Mouse (Mus musculus) gastrocnemius, postnatal 4 days (tissue): ENCODE data around the gene Olfr231. TPM values are rescaled to one million over a fixed set of nuclear protein-coding genes. Genes with fewer than 3 reads are reported as not detected.

Experiments
- DNase-seq, 2 experiments: peaks; one replicate each; pipeline ENCODE4 v3.0.0; 2021 to 2022; ENCODE audit warnings: low spot score in 2 of 2, mixed read lengths in 2 of 2
- long read RNA-seq, 2 experiments: library from polyadenylated mRNA; stranded (forward); transcript quantifications; one replicate each; pipeline ENCODE4 v2.0.0; 2021
- total RNA-seq, 2 experiments: library from RNA; stranded (reverse); gene quantifications; 2 replicates each; pipeline ENCODE4 v1.2.3; 2021

The Olfr231 gene
- total RNA-seq: not detected
- long read RNA-seq, experiment 1: 0 reads
- long read RNA-seq, experiment 2: 0 reads

- no peak for DNase-seq
These were observed at the start of gene Olfr231 for GRCm38 (mm10) chr1:174121062-174121461. Olfr231 (minus strand) TSS chr1:174121162.

- no peak for DNase-seq
These were observed 48.1 kb upstream of the Olfr231 start for GRCm38 (mm10) chr1:174169024-174169423.

GRCm38 (mm10) chr1:174159095-174159494, 38.1 kb upstream of the Olfr231 start:
- no peak for DNase-seq

- no peak for DNase-seq
These were observed 37.5 kb upstream of the Olfr231 start for GRCm38 (mm10) chr1:174158512-174158911.

- no peak for DNase-seq
These were observed 36.7 kb upstream of the Olfr231 start for GRCm38 (mm10) chr1:174157622-174158021.

- DNase-seq: no peak
These were observed 34.4 kb upstream of the Olfr231 start, which contains the start of gene Olfr420 for GRCm38 (mm10) chr1:174155333-174155732. Olfr420 (plus strand) TSS chr1:174155633.

- no peak for DNase-seq
These were observed 28.3 kb upstream of the Olfr231 start for GRCm38 (mm10) chr1:174149289-174149688.

- DNase-seq: no peak
These were observed 25.7 kb upstream of the Olfr231 start for GRCm38 (mm10) chr1:174146696-174147095.

- no peak for DNase-seq
These were observed 20.4 kb upstream of the Olfr231 start for GRCm38 (mm10) chr1:174141384-174141783.

GRCm38 (mm10) chr1:174131999-174132398, 11.0 kb upstream of the Olfr231 start:
- DNase-seq: no peak

- DNase-seq: no peak
These were observed 10.3 kb upstream of the Olfr231 start, which contains the start of gene Olfr424 for GRCm38 (mm10) chr1:174131217-174131616. Olfr424 (plus strand) TSS chr1:174131517.

- DNase-seq: no peak
These were observed 17.2 kb downstream of the Olfr231 start for GRCm38 (mm10) chr1:174103735-174104134.

GRCm38 (mm10) chr1:174096591-174096990, 24.4 kb downstream of the Olfr231 start, which contains the start of gene Olfr427:
Olfr427 (plus strand) TSS chr1:174096891.
- no peak for DNase-seq

GRCm38 (mm10) chr1:174084031-174084430, 36.9 kb downstream of the Olfr231 start, which contains the start of gene Olfr429:
Olfr429 (plus strand) TSS chr1:174084331.
- DNase-seq: no peak

- DNase-seq: no peak
These were observed 54.7 kb downstream of the Olfr231 start, which contains the start of gene Olfr430 for GRCm38 (mm10) chr1:174066305-174066704. Olfr430 (plus strand) TSS chr1:174066605.

Other genes starting within 250 kb of the Olfr231 start
- 1 to 10 TPM; 1.0 to 1.4 TPM for gene Ifi211, start 208.1 kb downstream of the Olfr231 start, total RNA-seq
- 1 to 10 TPM; 6.1 to 7.1 TPM for gene Mndal, start 178.7 kb downstream of the Olfr231 start, total RNA-seq
- 1 to 10 TPM; 3.0 to 4.4 TPM for gene Ifi203, start 178.5 kb downstream of the Olfr231 start, total RNA-seq
- gene Ifi202b, start 138.4 kb downstream of the Olfr231 start, total RNA-seq: not detected
- 1 to 10 TPM; 1.3 to 1.7 TPM for gene Ifi205, start 89.4 kb downstream of the Olfr231 start, total RNA-seq
- gene Olfr433, start 80.5 kb downstream of the Olfr231 start, total RNA-seq: not detected
- not detected for gene Olfr432, start 72.0 kb downstream of the Olfr231 start, total RNA-seq
- not detected for gene Olfr430, start 54.6 kb downstream of the Olfr231 start, total RNA-seq
- gene Olfr429, start 36.8 kb downstream of the Olfr231 start, total RNA-seq: not detected
- not detected for gene Olfr427, start 24.3 kb downstream of the Olfr231 start, total RNA-seq
- gene Olfr424, start 10.4 kb upstream of the Olfr231 start, total RNA-seq: not detected
- not detected for gene Olfr420, start 34.5 kb upstream of the Olfr231 start, total RNA-seq
- gene Spta1, start 51.6 kb upstream of the Olfr231 start, total RNA-seq: under 1 TPM; 0.39 to 0.83 TPM
- not detected for gene Olfr419, start 130.9 kb upstream of the Olfr231 start, total RNA-seq
- gene Mptx1, start 209.4 kb upstream of the Olfr231 start, total RNA-seq: not detected
- not detected for gene Olfr417, start 244.0 kb upstream of the Olfr231 start, total RNA-seq